Mouse (Mus musculus): ENCODE data around the gene Tmem202. TPM values are rescaled to one million over a fixed set of nuclear protein-coding genes. Genes with fewer than 3 reads are reported as not detected.

Gene Tmem202
- total RNA-seq, 2 experiments from 2014 or later = 3.9 to 4.4 TPM

DNA sequence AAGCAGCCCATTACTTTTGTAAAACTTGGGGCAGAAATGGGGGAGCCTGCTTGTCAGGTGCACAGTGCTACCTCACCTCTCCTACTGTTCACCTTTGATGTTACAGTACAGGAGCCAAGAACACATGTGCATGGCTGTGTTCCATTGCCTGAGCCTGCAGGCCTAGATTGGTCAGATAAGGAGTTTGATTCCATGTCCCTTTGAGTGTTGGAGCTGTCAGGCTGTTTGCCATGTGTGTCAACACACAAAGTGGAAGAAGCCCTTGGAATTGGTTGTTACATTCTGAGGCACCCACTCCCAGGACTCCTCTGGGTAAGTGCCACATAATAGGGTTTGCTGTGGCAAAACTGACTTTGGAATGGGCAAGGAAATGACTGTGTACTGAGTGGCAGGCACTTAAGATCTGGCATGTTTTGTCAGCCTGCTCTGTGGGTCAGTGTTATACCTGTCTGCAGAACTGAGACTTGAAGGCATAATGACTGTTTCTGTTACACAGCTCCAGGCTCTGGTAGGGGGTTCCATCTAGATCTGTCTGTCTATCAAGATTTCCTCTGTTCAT lies 3.2 kb upstream of the Tmem202 start:
- intact Hi-C loops (cut with DNase I) = no loop called here

GRCm38 (mm10) chr9:59541617-59542016 lies 2.0 kb upstream of the Tmem202 start:
- intact Hi-C loops (cut with DNase I) = no loop called here
- DNase-seq (ENCODE audit: low spot score in 2 of 2) = no peak

More for the DNA sequence above, 3.2 kb upstream of the Tmem202 start:
- no peak for DNase-seq (ENCODE audit: low spot score in 2 of 2)

- intact Hi-C loops (cut with DNase I) = loop anchor here (5.0 kb wide), 1 partner anchor 50 kb away; the partner anchor contains the start of gene Arih1
- DNase-seq (ENCODE audit: low spot score in 2 of 2) = no peak
Observed at GRCm38 (mm10) chr9:59537651-59538050, 2.0 kb downstream of the Tmem202 start.

GRCm38 (mm10) chr9:59533889-59534288 lies 5.8 kb downstream of the Tmem202 start:
- intact Hi-C loops (cut with DNase I) = no loop called here
- DNase-seq (ENCODE audit: low spot score in 2 of 2) = no peak

- intact Hi-C loops (cut with DNase I) = no loop called here
- no peak for DNase-seq (ENCODE audit: low spot score in 2 of 2)
Observed at GRCm38 (mm10) chr9:59533422-59533821, 6.2 kb downstream of the Tmem202 start.

GRCm38 (mm10) chr9:59531645-59532044 lies 8.0 kb downstream of the Tmem202 start:
- DNase-seq (ENCODE audit: low spot score in 2 of 2) = no peak
- intact Hi-C loops (cut with DNase I) = no loop called here

- intact Hi-C loops (cut with DNase I) = no loop called here
- no peak for DNase-seq (ENCODE audit: low spot score in 2 of 2)
Observed at GRCm38 (mm10) chr9:59528274-59528673, 11.4 kb downstream of the Tmem202 start.

GRCm38 (mm10) chr9:59527580-59527979 lies 12.1 kb downstream of the Tmem202 start:
- intact Hi-C loops (cut with DNase I) = no loop called here
- DNase-seq (ENCODE audit: low spot score in 2 of 2) = no peak

DNA sequence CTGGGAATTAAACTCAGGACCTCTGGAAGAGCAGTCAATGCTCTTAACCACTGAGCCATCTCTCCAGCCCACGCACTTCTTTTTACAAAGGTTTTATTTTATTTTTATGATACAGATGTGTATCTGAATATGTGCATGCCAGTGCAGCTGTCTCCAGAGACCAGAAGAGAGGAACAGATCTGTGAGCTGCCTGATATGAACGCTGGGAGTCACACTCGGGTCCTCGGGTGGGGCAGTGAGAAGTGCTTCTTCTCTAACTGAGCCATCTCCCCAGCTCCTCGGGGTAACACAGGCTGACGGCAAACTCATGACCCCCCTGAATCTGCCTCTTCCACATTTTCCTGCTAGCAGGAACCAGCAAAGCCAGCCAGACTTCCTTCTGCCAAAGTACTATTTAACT lies 12.9 kb downstream of the Tmem202 start:
- intact Hi-C loops (cut with DNase I) = no loop called here
- DNase-seq (ENCODE audit: low spot score in 2 of 2) = no peak

DNA sequence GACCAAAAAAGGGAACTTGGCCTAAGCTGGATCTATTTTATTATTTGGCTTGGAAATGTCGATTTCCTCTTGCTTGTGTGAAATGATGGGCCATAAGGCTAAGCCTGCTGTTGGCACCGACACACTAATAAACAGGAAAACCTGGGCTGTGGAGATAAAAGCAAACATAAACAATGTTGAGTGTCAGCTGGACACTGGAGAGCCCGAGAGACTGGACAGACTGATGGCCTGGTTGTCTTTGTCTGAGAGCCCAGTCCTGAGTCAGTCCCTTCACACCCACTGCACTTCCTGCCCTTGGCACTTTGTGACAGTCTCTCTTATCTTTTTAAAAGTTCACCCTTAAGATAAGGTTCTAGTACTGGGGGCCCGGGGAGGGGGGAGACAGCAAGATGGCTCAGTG lies 16.7 kb downstream of the Tmem202 start:
- no peak for DNase-seq (ENCODE audit: low spot score in 2 of 2)
- intact Hi-C loops (cut with DNase I) = no loop called here

- intact Hi-C loops (cut with DNase I) = no loop called here
- no peak for DNase-seq (ENCODE audit: low spot score in 2 of 2)
Observed at GRCm38 (mm10) chr9:59519396-59519795, 20.3 kb downstream of the Tmem202 start.

- peak; percentile 23 to 47 for DNase-seq (ENCODE audit: low spot score in 2 of 2)
Observed at GRCm38 (mm10) chr9:59518976-59519375, 20.7 kb downstream of the Tmem202 start.

GRCm38 (mm10) chr9:59517127-59517526 lies 22.5 kb downstream of the Tmem202 start:
- no peak for DNase-seq (ENCODE audit: low spot score in 2 of 2)
- intact Hi-C loops (cut with DNase I) = no loop called here

More at GRCm38 (mm10) chr9:59518976-59519375, 20.7 kb downstream of the Tmem202 start:
- intact Hi-C loops (cut with DNase I) = no loop called here

DNA sequence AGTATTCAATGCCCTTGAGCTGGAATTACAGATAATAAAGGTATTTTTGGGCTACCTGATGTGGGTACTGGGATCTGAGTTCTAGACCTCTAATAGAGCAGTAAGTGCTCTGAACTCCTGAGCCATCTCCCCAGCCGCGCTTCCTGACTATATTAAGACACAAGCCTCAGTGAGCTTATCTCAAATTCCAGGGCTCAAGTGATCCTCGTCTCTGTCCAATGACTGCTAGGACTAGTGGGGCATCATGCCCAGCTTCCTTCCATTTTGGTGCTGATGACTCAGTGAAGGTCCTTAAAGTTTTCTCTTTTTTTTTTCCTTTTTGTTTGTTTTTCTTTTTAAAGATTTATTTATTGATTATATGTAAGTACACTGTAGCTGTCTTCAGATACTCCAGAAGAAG lies 24.6 kb downstream of the Tmem202 start:
- intact Hi-C loops (cut with DNase I) = no loop called here
- no peak for DNase-seq (ENCODE audit: low spot score in 2 of 2)

- no peak for DNase-seq (ENCODE audit: low spot score in 2 of 2)
- intact Hi-C loops (cut with DNase I) = no loop called here
Observed at GRCm38 (mm10) chr9:59512381-59512780, 27.3 kb downstream of the Tmem202 start.

DNA sequence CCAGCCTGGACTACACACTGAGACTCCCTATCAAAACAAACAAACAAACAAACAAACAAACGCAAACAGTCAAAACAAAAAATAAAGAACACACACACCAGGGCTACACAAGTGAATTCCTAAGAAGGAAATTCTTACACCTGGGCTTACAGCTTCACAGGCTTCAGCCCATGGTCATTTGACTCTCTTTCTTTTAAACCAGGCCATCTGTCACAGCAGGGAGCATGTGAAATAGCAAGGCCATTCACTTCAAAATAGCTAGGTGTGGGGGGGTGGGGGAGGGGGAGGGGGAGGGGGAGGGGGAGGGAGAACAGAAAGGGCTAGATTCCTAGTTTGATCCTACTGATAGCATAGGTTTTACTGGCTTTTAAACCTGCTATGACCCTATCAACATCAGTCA lies 31.5 kb downstream of the Tmem202 start:
- intact Hi-C loops (cut with DNase I) = no loop called here

DNA sequence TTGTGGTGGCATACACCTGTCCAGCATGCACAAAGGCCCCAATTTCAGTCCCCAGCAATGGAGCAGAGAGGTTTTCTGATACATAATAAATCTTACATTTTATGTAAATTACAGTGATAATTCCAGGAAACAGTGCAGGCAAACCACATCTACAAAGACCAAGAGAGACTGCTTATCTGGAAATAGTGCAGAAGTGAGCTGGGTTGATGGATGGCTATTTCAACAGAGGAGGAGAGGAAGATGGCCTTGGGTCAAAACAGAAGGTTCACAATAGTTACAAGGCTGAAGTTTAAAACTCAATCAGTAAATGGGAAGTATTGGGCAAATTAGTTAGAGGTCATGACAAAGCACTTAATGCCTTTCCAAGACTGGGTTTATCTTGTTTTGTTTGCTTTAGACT lies 52.3 kb downstream of the Tmem202 start:
- intact Hi-C loops (cut with DNase I) = loop anchor here (2.0 to 10.0 kb wide), 5 partner anchors 50 to 195 kb away; partner anchors contain the start of genes Adpgk, Bbs4, Celf6 and Hexa
- DNase-seq (ENCODE audit: low spot score in 2 of 2) = no peak

More for the DNA sequence above, 31.5 kb downstream of the Tmem202 start:
- no peak for DNase-seq (ENCODE audit: low spot score in 2 of 2)

- peak; percentile 99 to 100 for DNase-seq (ENCODE audit: low spot score in 2 of 2)
- intact Hi-C loops (cut with DNase I) = loop anchor here (2.0 to 10.0 kb wide), 5 partner anchors 51 to 194 kb away; partner anchors contain the start of genes Adpgk, Bbs4, Celf6 and Hexa
Observed at GRCm38 (mm10) chr9:59486549-59487065, 53.0 kb downstream of the Tmem202 start, which contains the start of gene Arih1. TSS of gene Arih1 (minus strand) at chr9:59486618.

GRCm38 (mm10) chr9:59486076-59486518 lies 53.5 kb downstream of the Tmem202 start:
- DNase-seq (ENCODE audit: low spot score in 2 of 2) = no peak
- intact Hi-C loops (cut with DNase I) = loop anchor here (2.0 to 10.0 kb wide), 5 partner anchors 51 to 194 kb away; partner anchors contain the start of genes Adpgk, Bbs4, Celf6 and Hexa

- intact Hi-C loops (cut with DNase I) = loop anchor here (2.0 to 10.0 kb wide), 5 partner anchors 52 to 193 kb away; partner anchors contain the start of genes Adpgk, Bbs4, Celf6 and Hexa
- DNase-seq (ENCODE audit: low spot score in 2 of 2) = peak; percentile 44 to 56
Observed at GRCm38 (mm10) chr9:59485511-59486075, 54.1 kb downstream of the Tmem202 start.

- no peak for DNase-seq (ENCODE audit: low spot score in 2 of 2)
- intact Hi-C loops (cut with DNase I) = loop anchor here (5.0 to 10.0 kb wide), 4 partner anchors 53 to 192 kb away; partner anchors contain the start of genes Adpgk, Bbs4, Celf6 and Hexa
Observed at GRCm38 (mm10) chr9:59484760-59485159, 54.9 kb downstream of the Tmem202 start.
